In genomic region chr13:103316777-103317367, GRCm38 (mm10) we compare ENCODE assay signal across 26 mouse cellular contexts. TPM values are rescaled to one million over a fixed set of nuclear protein-coding genes. Genes with fewer than 3 reads are reported as not detected.
DNase-seq lines count a peak whose midpoint lies in the region; ATAC-seq and TF ChIP-seq lines count a peak whose summit lies in the region.
"Had no signal": no experiment of that assay in that cellular context is flagged by ENCODE, and none has a peak within 500 bp of the region (broad histone marks: within the 10 kb centered on the region; RNA-seq: fewer than 3 reads in every experiment).

No protein-coding gene starts in this region.

- no peaks in the 10 kb centered on the region for H3K36me3 ChIP-seq in midbrain, embryonic 14.5 days (ENCODE audit: control insufficient read depth, insufficient read depth, low read length)
- H3K36me3 ChIP-seq in midbrain, embryonic 10.5 days: no peaks in the 10 kb centered on the region
- H3K36me3 ChIP-seq: embryonic facial prominence, embryonic 10.5 days; embryonic facial prominence, embryonic 12.5 days; forebrain, embryonic 15.5 days; G1E had no signal

- WGBS in midbrain, embryonic 14.5 days: 31% methylated on average over 3 of the region's 3 CpGs
- 56% methylated on average over 3 of the region's 3 CpGs for WGBS in midbrain, embryonic 10.5 days

- peak; percentile 24 for DNase-seq in heart, adult 11 months
- no peak for DNase-seq in heart, postnatal 4 days
- DNase-seq in midbrain, embryonic 14.5 days: peak; percentile 53
- DNase-seq in midbrain, embryonic 10.5 days (ENCODE audit: low spot score): no peak
- DNase-seq in brain, embryonic 14.5 days (ENCODE audit: low read depth): peak; percentile 28
- peak; percentile 32 for DNase-seq in retina, embryonic 14.5 days (ENCODE audit: low spot score)
- no peak for DNase-seq in adrenal gland, adult (ENCODE audit: inconsistent age in 2 of 2, low spot score in 1 of 2)
- DNase-seq in spleen, adult 18-20 months: no peak
- DNase-seq: adrenal gland, adult 2 months; adrenal gland, postnatal 10 days; adrenal gland, postnatal 25 days; B cell, adult 2 months; cerebellum, adult 11-12 months; cerebellum, adult 2 months; cerebellum, adult 9-10 months; cerebellum, postnatal 10 days; cerebellum, postnatal 25 days had no signal

- H3K4me2 ChIP-seq in midbrain, embryonic 14.5 days (ENCODE audit: low read length): no peak overlapping the region
- H3K4me2 ChIP-seq: embryonic facial prominence, embryonic 12.5 days; forebrain, embryonic 13.5 days; forebrain, embryonic 15.5 days had no signal

- H3K27me3 ChIP-seq in midbrain, embryonic 14.5 days (ENCODE audit: control insufficient read depth, insufficient read depth, low read length): no peaks in the 10 kb centered on the region
- H3K27me3 ChIP-seq in midbrain, embryonic 10.5 days (ENCODE audit: low read depth, poor library complexity, severe bottlenecking): no peaks in the 10 kb centered on the region
- H3K27me3 ChIP-seq: CH12.LX; embryonic facial prominence, embryonic 12.5 days; forebrain, embryonic 13.5 days; forebrain, embryonic 15.5 days; Patski had no signal

- peak; percentile 48; the same call in 1 of the 2 replicates for ATAC-seq in midbrain, embryonic 14.5 days (ENCODE audit: low FRiP score, low TSS enrichment)
- ATAC-seq: activated CD4-positive, CD25-positive, alpha-beta regulatory T cell, adult 4 months; CD4-positive, CD25-positive, alpha-beta regulatory T cell, adult 4 months; forebrain, embryonic 13.5 days; forebrain, embryonic 15.5 days; Patski had no signal

- TF ChIP-seq CTCF in brain, embryonic 14.5 days (IDR thresholded peaks at IDR 0.05; ENCODE audit: borderline replicate concordance, extremely low read depth, insufficient read depth, insufficient read length): no peak

- no peaks in the 10 kb centered on the region for H3K9me3 ChIP-seq in midbrain, embryonic 14.5 days (ENCODE audit: control insufficient read depth, low read length)
- no peaks in the 10 kb centered on the region for H3K9me3 ChIP-seq in midbrain, embryonic 10.5 days (replicated peaks)
- H3K9me3 ChIP-seq: embryonic facial prominence, embryonic 12.5 days; forebrain, embryonic 13.5 days; forebrain, embryonic 15.5 days had no signal

- no peak overlapping the region for H3K9ac ChIP-seq in midbrain, embryonic 14.5 days (replicated peaks; ENCODE audit: low read length)
- H3K9ac ChIP-seq: embryonic facial prominence, embryonic 12.5 days; forebrain, embryonic 13.5 days; forebrain, embryonic 15.5 days had no signal

- no peak overlapping the region for H3K4me3 ChIP-seq in midbrain, embryonic 14.5 days (replicated peaks; ENCODE audit: low read depth, low read length)
- no peak overlapping the region for H3K4me3 ChIP-seq in midbrain, embryonic 10.5 days
- H3K4me3 ChIP-seq: embryonic facial prominence, embryonic 10.5 days; embryonic facial prominence, embryonic 12.5 days; forebrain, embryonic 13.5 days; forebrain, embryonic 15.5 days had no signal

- H3K4me1 ChIP-seq in midbrain, embryonic 14.5 days (ENCODE audit: control insufficient read depth, insufficient read depth, low read length): 0 out of 2 replicates have a peak, but pooled peaks cover 5% of the 10 kb centered on the region
- H3K4me1 ChIP-seq in midbrain, embryonic 10.5 days: peaks cover 44% of the 10 kb centered on the region
- H3K4me1 ChIP-seq: forebrain, embryonic 13.5 days; forebrain, embryonic 15.5 days had no signal

- no peak overlapping the region for H3K27ac ChIP-seq in midbrain, embryonic 14.5 days (replicated peaks; ENCODE audit: low read depth, low read length)
- no peak overlapping the region for H3K27ac ChIP-seq in midbrain, embryonic 10.5 days (replicated peaks)
- H3K27ac ChIP-seq: embryonic facial prominence, embryonic 10.5 days; embryonic facial prominence, embryonic 12.5 days; forebrain, embryonic 13.5 days; forebrain, embryonic 15.5 days had no signal

- no peak for TF ChIP-seq POLR2A in brain, embryonic 14.5 days (IDR thresholded peaks at IDR 0.05; ENCODE audit: borderline replicate concordance, extremely low read depth, insufficient read depth, insufficient read length, poor library complexity, severe bottlenecking)

RNA-seq across cellular contexts. Expression of gene Mast4, which starts 17.4 kb away (rescaled TPM):
- total RNA-seq in heart, postnatal 4 days (2021): 10 to 100 TPM; 80.4 to 89.0 TPM
- 34.0 and 41.8 TPM in 2 replicates for polyA plus RNA-seq in midbrain, embryonic 14.5 days (2014; fragmentation: Nextera tagmentation; extraction: Ambion mirVana)
- 19.0 and 22.5 TPM in 2 replicates for polyA plus RNA-seq in midbrain, embryonic 10.5 days (2016; fragmentation: Nextera tagmentation; extraction: Ambion mirVana)
- polyA plus RNA-seq in brain, embryonic 14.5 days (2012; rRNA removed): 13.0 and 30.7 TPM in 2 replicates

Comparison
In these comparisons a context has a peak if more than half of its experiments do, and no peak if none do; other contexts are left out.
1. DNase-seq: peak in heart, adult 11 months (single experiment), midbrain, embryonic 14.5 days (single experiment), brain, embryonic 14.5 days (single experiment) and retina, embryonic 14.5 days (single experiment); none in heart, postnatal 4 days (single experiment), midbrain, embryonic 10.5 days (single experiment), adrenal gland, adult (0 of 2) and spleen, adult 18-20 months (0 of 2).